Mouse (Mus musculus) gastrocnemius, postnatal 36 days (tissue): ENCODE data around the gene Hectd1. TPM values are rescaled to one million over a fixed set of nuclear protein-coding genes. Genes with fewer than 3 reads are reported as not detected.

ENCODE experiments used
- DNase-seq, 2 experiments: peaks; one replicate each; pipeline ENCODE4 v3.0.0; 2022
- intact Hi-C: fragments of 180-260 bp; cut with DNase I; formaldehyde crosslinking; loops from one replicate; pipeline ENCODE4 v1.15.1; 2025
- total RNA-seq, 2 experiments: library from RNA; stranded (reverse); gene quantifications; 2 replicates each; pipeline ENCODE4 v1.2.3; 2021

Gene Hectd1
- total RNA-seq, 2 experiments from 2014 or later, result 80.6 to 97.8 TPM

GRCm38 (mm10) chr12:51811388-51812140 lies 17.8 kb downstream of the Hectd1 start:
- intact Hi-C loops, result no loop called here
- DNase-seq, result no peak

- DNase-seq, result no peak
- intact Hi-C loops, result no loop called here
These were observed 18.8 kb downstream of the Hectd1 start for GRCm38 (mm10) chr12:51810564-51810963.

GRCm38 (mm10) chr12:51784842-51785241 lies 44.5 kb downstream of the Hectd1 start:
- intact Hi-C loops, result loop anchor here (10.0 kb wide), 1 partner anchor 110 kb away; no protein-coding TSS in a partner anchor
- DNase-seq, result no peak

- no peak for DNase-seq
- intact Hi-C loops, result no loop called here
These were observed 60.6 kb downstream of the Hectd1 start for GRCm38 (mm10) chr12:51768702-51769101.

GRCm38 (mm10) chr12:51767454-51767853 lies 61.9 kb downstream of the Hectd1 start:
- intact Hi-C loops, result no loop called here
- DNase-seq, result no peak

GRCm38 (mm10) chr12:51759374-51759773 lies 70.0 kb downstream of the Hectd1 start:
- intact Hi-C loops, result loop anchor here (5.0 kb wide), 1 partner anchor 43 kb away; no protein-coding TSS in a partner anchor

GRCm38 (mm10) chr12:51756599-51756961 lies 72.8 kb downstream of the Hectd1 start:
- no peak for DNase-seq
- intact Hi-C loops, result loop anchor here (5.0 kb wide), 1 partner anchor 46 kb away; no protein-coding TSS in a partner anchor

More at GRCm38 (mm10) chr12:51759374-51759773, 70.0 kb downstream of the Hectd1 start:
- DNase-seq, result no peak

- intact Hi-C loops, result loop anchor here (5.0 kb wide), 1 partner anchor 46 kb away; no protein-coding TSS in a partner anchor
- no peak for DNase-seq
These were observed 73.3 kb downstream of the Hectd1 start for GRCm38 (mm10) chr12:51755938-51756598.

GRCm38 (mm10) chr12:51747348-51747747 lies 82.0 kb downstream of the Hectd1 start:
- intact Hi-C loops, result loop anchor here (10.0 kb wide), 1 partner anchor 343 kb away; no protein-coding TSS in a partner anchor
- DNase-seq, result no peak

- intact Hi-C loops, result loop anchor here (10.0 kb wide), 1 partner anchor 340 kb away; no protein-coding TSS in a partner anchor
- no peak for DNase-seq
These were observed 84.4 kb downstream of the Hectd1 start for GRCm38 (mm10) chr12:51744957-51745356.

GRCm38 (mm10) chr12:51741690-51742089 lies 87.6 kb downstream of the Hectd1 start:
- intact Hi-C loops, result loop anchor here (2.0 to 10.0 kb wide), 2 partner anchors 75 to 337 kb away; no protein-coding TSS in a partner anchor
- DNase-seq, result no peak

GRCm38 (mm10) chr12:51736807-51737206 lies 92.5 kb downstream of the Hectd1 start:
- no peak for DNase-seq
- intact Hi-C loops, result no loop called here

- DNase-seq, result no peak
- intact Hi-C loops, result no loop called here
These were observed 93.0 kb downstream of the Hectd1 start for GRCm38 (mm10) chr12:51736381-51736780.

- no peak for DNase-seq
- intact Hi-C loops, result no loop called here
These were observed 93.5 kb downstream of the Hectd1 start for GRCm38 (mm10) chr12:51735840-51736271.

- intact Hi-C loops, result no loop called here
- DNase-seq, result no peak
These were observed 94.6 kb downstream of the Hectd1 start for GRCm38 (mm10) chr12:51734605-51735211.

GRCm38 (mm10) chr12:51729827-51730226 lies 99.5 kb downstream of the Hectd1 start:
- DNase-seq, result no peak
- intact Hi-C loops, result loop anchor here (5.0 kb wide), 1 partner anchor 38 kb away; the partner anchor contains the start of genes Ap4s1 and Strn3

GRCm38 (mm10) chr12:51729058-51729457 lies 100.3 kb downstream of the Hectd1 start:
- peak in 1 of 2 experiments; percentile 46 for DNase-seq
- intact Hi-C loops, result loop anchor here (5.0 kb wide), 1 partner anchor 37 kb away; the partner anchor contains the start of genes Ap4s1 and Strn3

- DNase-seq, result no peak
- intact Hi-C loops, result no loop called here
These were observed 107.5 kb downstream of the Hectd1 start for GRCm38 (mm10) chr12:51721836-51722235.

GRCm38 (mm10) chr12:51718617-51719016 lies 110.7 kb downstream of the Hectd1 start:
- intact Hi-C loops, result no loop called here
- DNase-seq, result no peak

GRCm38 (mm10) chr12:51712685-51713084 lies 116.7 kb downstream of the Hectd1 start:
- intact Hi-C loops, result no loop called here
- no peak for DNase-seq

GRCm38 (mm10) chr12:51710154-51710553 lies 119.2 kb downstream of the Hectd1 start:
- intact Hi-C loops, result no loop called here
- DNase-seq, result no peak
